Mouse (Mus musculus): ENCODE measurements around the gene Gm281. TPM values are rescaled to one million over a fixed set of nuclear protein-coding genes. Genes with fewer than 3 reads are reported as not detected.

Gm281 gene
- total and polyA plus RNA-seq, 2 experiments from 2014 or later, result 0.11 TPM; not detected in 1

GRCm38 (mm10) chr14:13915207-13915606 lies 929 bp upstream of the Gm281 start:
- Histone ChIP-seq H3K4me1 (ENCODE audit: insufficient read depth) (no peaks in the 10 kb centered on the region), H3K36me3 (ENCODE audit: insufficient read depth) (no peaks in the 10 kb centered on the region), H3K27ac (ENCODE audit: low read depth, low read length) (no peak overlapping the region), H3K9ac (no peak overlapping the region), H3K9me3 (ENCODE audit: low read length) (no peaks in the 10 kb centered on the region), H3K4me2 (ENCODE audit: low read depth) (no peak overlapping the region), H3K4me3 (ENCODE audit: low read depth, low read length) (no peak overlapping the region), H3K27me3 (ENCODE audit: insufficient read depth, low read length) (no peaks in the 10 kb centered on the region)
- TF ChIP-seq CTCF (IDR thresholded peaks at IDR 0.05; ENCODE audit: low read depth), result no peak
- 52% methylated on average over 4 of the region's 4 CpGs for WGBS
- peak; percentile 66 for ATAC-seq
- DNase-seq, result peak; percentile 41

- Histone ChIP-seq H3K9me3 (ENCODE audit: low read length) (no peaks in the 10 kb centered on the region), H3K4me3 (ENCODE audit: low read depth, low read length) (no peak overlapping the region), H3K9ac (no peak overlapping the region), H3K4me1 (ENCODE audit: insufficient read depth) (no peaks in the 10 kb centered on the region), H3K4me2 (ENCODE audit: low read depth) (no peak overlapping the region), H3K36me3 (ENCODE audit: insufficient read depth) (no peaks in the 10 kb centered on the region), H3K27ac (ENCODE audit: low read depth, low read length) (no peak overlapping the region), H3K27me3 (ENCODE audit: insufficient read depth, low read length) (no peaks in the 10 kb centered on the region)
- DNase-seq (no peak), ATAC-seq (no peak)
- TF ChIP-seq CTCF (IDR thresholded peaks at IDR 0.05; ENCODE audit: low read depth), result no peak
- WGBS, result 91% methylated on average over 2 of the region's 2 CpGs
These were observed 4.1 kb downstream of the Gm281 start for GRCm38 (mm10) chr14:13910148-13910547.

- no peak for TF ChIP-seq CTCF (IDR thresholded peaks at IDR 0.05; ENCODE audit: low read depth)
- Histone ChIP-seq H3K4me1 (ENCODE audit: insufficient read depth) (no peaks in the 10 kb centered on the region), H3K9ac (no peak overlapping the region), H3K4me2 (ENCODE audit: low read depth) (no peak overlapping the region), H3K27ac (ENCODE audit: low read depth, low read length) (no peak overlapping the region), H3K36me3 (ENCODE audit: insufficient read depth) (no peaks in the 10 kb centered on the region), H3K4me3 (ENCODE audit: low read depth, low read length) (no peak overlapping the region), H3K27me3 (ENCODE audit: insufficient read depth, low read length) (no peaks in the 10 kb centered on the region), H3K9me3 (ENCODE audit: low read length) (no peaks in the 10 kb centered on the region)
- DNase-seq, result no peak
- 87% methylated on average over 7 of the region's 7 CpGs for WGBS
- no peak for ATAC-seq
These were observed 7.1 kb downstream of the Gm281 start for GRCm38 (mm10) chr14:13907145-13907544.

- no peak overlapping the region for H3K27ac ChIP-seq (ENCODE audit: low read depth, low read length)
- H3K27me3 ChIP-seq (ENCODE audit: insufficient read depth, low read length), result no peaks in the 10 kb centered on the region
- DNase-seq (no peak), ATAC-seq (no peak)
- H3K36me3 ChIP-seq (ENCODE audit: insufficient read depth), result no peaks in the 10 kb centered on the region
- WGBS, result 97% methylated on average over 1 of the region's 1 CpGs
- TF ChIP-seq CTCF (IDR thresholded peaks at IDR 0.05; ENCODE audit: low read depth), result no peak
- H3K4me3 ChIP-seq (ENCODE audit: low read depth, low read length), result no peak overlapping the region
- no peak overlapping the region for H3K9ac ChIP-seq
- no peak overlapping the region for H3K4me2 ChIP-seq (ENCODE audit: low read depth)
- H3K4me1 ChIP-seq (ENCODE audit: insufficient read depth), result 0 out of 2 replicates have a peak, but pooled peaks cover 2% of the 10 kb centered on the region
- H3K9me3 ChIP-seq (ENCODE audit: low read length), result no peaks in the 10 kb centered on the region
These were observed 7.8 kb downstream of the Gm281 start for GRCm38 (mm10) chr14:13906461-13906860.

GRCm38 (mm10) chr14:13901611-13902067 lies 12.6 kb downstream of the Gm281 start:
- H3K4me1 ChIP-seq (ENCODE audit: insufficient read depth), result 0 out of 2 replicates have a peak, but pooled peaks cover 5% of the 10 kb centered on the region
- H3K27me3 ChIP-seq (ENCODE audit: insufficient read depth, low read length), result no peaks in the 10 kb centered on the region
- ATAC-seq (peak; percentile 94), DNase-seq (peak; percentile 88)
- H3K27ac ChIP-seq (ENCODE audit: low read depth, low read length), result no peak overlapping the region
- peak overlapping the region; percentile 84 for H3K4me2 ChIP-seq (ENCODE audit: low read depth)
- peak; percentile 91 for TF ChIP-seq CTCF (IDR thresholded peaks at IDR 0.05; ENCODE audit: low read depth)
- under 1% methylated on average over 22 of the region's 22 CpGs for WGBS
- H3K9me3 ChIP-seq (ENCODE audit: low read length), result no peaks in the 10 kb centered on the region
- peak overlapping the region; percentile 42 for H3K4me3 ChIP-seq (ENCODE audit: low read depth, low read length)
- H3K9ac ChIP-seq, result peak overlapping the region; percentile 56
- H3K36me3 ChIP-seq (ENCODE audit: insufficient read depth), result no peaks in the 10 kb centered on the region

GRCm38 (mm10) chr14:13895198-13895597 lies 19.1 kb downstream of the Gm281 start:
- H3K4me2 ChIP-seq (ENCODE audit: low read depth), result no peak overlapping the region
- no peaks in the 10 kb centered on the region for H3K36me3 ChIP-seq (ENCODE audit: insufficient read depth)
- no peak for ATAC-seq
- H3K9me3 ChIP-seq (ENCODE audit: low read length), result no peaks in the 10 kb centered on the region
- no peak overlapping the region for H3K9ac ChIP-seq
- H3K4me3 ChIP-seq (ENCODE audit: low read depth, low read length), result no peak overlapping the region
- no peak for DNase-seq
- H3K4me1 ChIP-seq (ENCODE audit: insufficient read depth), result no peaks in the 10 kb centered on the region
- TF ChIP-seq CTCF (IDR thresholded peaks at IDR 0.05; ENCODE audit: low read depth), result no peak
- no peak overlapping the region for H3K27ac ChIP-seq (ENCODE audit: low read depth, low read length)
- H3K27me3 ChIP-seq (ENCODE audit: insufficient read depth, low read length), result no peaks in the 10 kb centered on the region

GRCm38 (mm10) chr14:13893748-13894147 lies 20.5 kb downstream of the Gm281 start:
- no peak for TF ChIP-seq CTCF (IDR thresholded peaks at IDR 0.05; ENCODE audit: low read depth)
- 85% methylated on average over 3 of the region's 3 CpGs for whole genome bisulfite sequencing

More at GRCm38 (mm10) chr14:13893748-13894147, 20.5 kb downstream of the Gm281 start:
- Histone ChIP-seq H3K9me3 (ENCODE audit: low read length) (no peaks in the 10 kb centered on the region), H3K9ac (no peak overlapping the region), H3K27ac (ENCODE audit: low read depth, low read length) (no peak overlapping the region), H3K4me2 (ENCODE audit: low read depth) (no peak overlapping the region), H3K27me3 (ENCODE audit: insufficient read depth, low read length) (no peaks in the 10 kb centered on the region), H3K4me1 (ENCODE audit: insufficient read depth) (no peaks in the 10 kb centered on the region), H3K36me3 (ENCODE audit: insufficient read depth) (no peaks in the 10 kb centered on the region), H3K4me3 (ENCODE audit: low read depth, low read length) (no peak overlapping the region)
- ATAC-seq (no peak), DNase-seq (no peak)
